Comparison of ENCODE assay signal across 8 mouse cellular contexts in genomic region chr13:46571141-46571592, GRCm38 (mm10).
DNase-seq lines count a peak whose midpoint lies in the region; ATAC-seq lines count a peak whose summit lies in the region.

No protein-coding gene starts in this region.

- peak; percentile 38 for DNase-seq in CD4-positive, CD25-positive, alpha-beta regulatory T cell, adult 2 months (ENCODE audit: low read depth, low spot score)
- DNase-seq in brain, adult 2 months (ENCODE audit: low read depth, low spot score): peak; percentile 86
- DNase-seq in forebrain, embryonic 11.5 days (ENCODE audit: low spot score): no peak
- peak; percentile 58 for DNase-seq in hindbrain, embryonic 11.5 days (ENCODE audit: low spot score)
- peak; percentile 79 for DNase-seq in midbrain, embryonic 14.5 days
- DNase-seq in spleen, postnatal 36 days (ENCODE audit: low spot score in 2 of 2): no peak

- peak overlapping the region; percentile 41 for H3K4me2 ChIP-seq in forebrain, embryonic 11.5 days (ENCODE audit: low read depth, low read length, severe bottlenecking)
- peak overlapping the region; percentile 32 for H3K4me2 ChIP-seq in hindbrain, embryonic 11.5 days (replicated peaks; ENCODE audit: low read depth, low read length)
- peak overlapping the region; percentile 24 for H3K4me2 ChIP-seq in limb, embryonic 12.5 days
- H3K4me2 ChIP-seq in midbrain, embryonic 14.5 days (ENCODE audit: low read length): peak overlapping the region; percentile 43
- peak overlapping the region; percentile 28 for H3K4me2 ChIP-seq in stomach, embryonic 16.5 days (ENCODE audit: low read depth, low read length)

- H3K4me3 ChIP-seq in forebrain, embryonic 11.5 days (ENCODE audit: low read depth, low read length): peak overlapping the region; percentile 4; the same call in 1 of the 2 replicates
- H3K4me3 ChIP-seq in hindbrain, embryonic 11.5 days (ENCODE audit: low read depth, low read length): peak overlapping the region; percentile 6; the same call in 1 of the 2 replicates
- H3K4me3 ChIP-seq in limb, embryonic 12.5 days (replicated peaks): no peak overlapping the region
- peak overlapping the region; percentile 24; the same call in 1 of the 2 replicates for H3K4me3 ChIP-seq in midbrain, embryonic 14.5 days (replicated peaks; ENCODE audit: low read depth, low read length)
- no peak overlapping the region for H3K4me3 ChIP-seq in stomach, embryonic 16.5 days (replicated peaks; ENCODE audit: low read length)

- H3K36me3 ChIP-seq in forebrain, embryonic 11.5 days (ENCODE audit: control insufficient read depth, insufficient read depth, low read length): no peaks in the 10 kb centered on the region
- no peaks in the 10 kb centered on the region for H3K36me3 ChIP-seq in hindbrain, embryonic 11.5 days (ENCODE audit: control insufficient read depth, insufficient read depth, low read length)
- H3K36me3 ChIP-seq in limb, embryonic 12.5 days: no peaks in the 10 kb centered on the region
- no peaks in the 10 kb centered on the region for H3K36me3 ChIP-seq in midbrain, embryonic 14.5 days (ENCODE audit: control insufficient read depth, insufficient read depth, low read length)
- no peaks in the 10 kb centered on the region for H3K36me3 ChIP-seq in stomach, embryonic 16.5 days (ENCODE audit: control insufficient read depth, insufficient read depth, low read length)

- H3K4me1 ChIP-seq in forebrain, embryonic 11.5 days (replicated peaks; ENCODE audit: control insufficient read depth, insufficient read depth, low read length): peaks cover 3% of the 10 kb centered on the region; the same call in 1 of the 2 replicates
- H3K4me1 ChIP-seq in hindbrain, embryonic 11.5 days (replicated peaks; ENCODE audit: control insufficient read depth, insufficient read depth, low read length): no peaks in the 10 kb centered on the region
- H3K4me1 ChIP-seq in limb, embryonic 12.5 days (replicated peaks): no peaks in the 10 kb centered on the region
- H3K4me1 ChIP-seq in midbrain, embryonic 14.5 days (ENCODE audit: control insufficient read depth, insufficient read depth, low read length): peaks cover 16% of the 10 kb centered on the region; the same call in 1 of the 2 replicates
- peaks cover 5% of the 10 kb centered on the region; the same call in 1 of the 2 replicates for H3K4me1 ChIP-seq in stomach, embryonic 16.5 days (ENCODE audit: control insufficient read depth, insufficient read depth, low read length)

- H3K27me3 ChIP-seq in forebrain, embryonic 11.5 days (ENCODE audit: control insufficient read depth, insufficient read depth, low read length): no peaks in the 10 kb centered on the region
- no peaks in the 10 kb centered on the region for H3K27me3 ChIP-seq in hindbrain, embryonic 11.5 days (ENCODE audit: control insufficient read depth, insufficient read depth, low read length)
- H3K27me3 ChIP-seq in limb, embryonic 12.5 days: no peaks in the 10 kb centered on the region
- H3K27me3 ChIP-seq in midbrain, embryonic 14.5 days (ENCODE audit: control insufficient read depth, insufficient read depth, low read length): no peaks in the 10 kb centered on the region
- H3K27me3 ChIP-seq in stomach, embryonic 16.5 days (ENCODE audit: control insufficient read depth, insufficient read depth, low read length): no peaks in the 10 kb centered on the region

- H3K27ac ChIP-seq in forebrain, embryonic 11.5 days (ENCODE audit: low read depth, low read length): peak overlapping the region; percentile 26; the same call in 1 of the 2 replicates
- peak overlapping the region; percentile 51 for H3K27ac ChIP-seq in hindbrain, embryonic 11.5 days (ENCODE audit: low read depth, low read length)
- no peak overlapping the region for H3K27ac ChIP-seq in limb, embryonic 12.5 days
- peak overlapping the region; percentile 87 for H3K27ac ChIP-seq in midbrain, embryonic 14.5 days (replicated peaks; ENCODE audit: low read depth, low read length)
- peak overlapping the region; percentile 75 for H3K27ac ChIP-seq in stomach, embryonic 16.5 days (ENCODE audit: low read length)

- no peak for ATAC-seq in forebrain, embryonic 11.5 days (replicated peaks; ENCODE audit: low FRiP score)
- peak; percentile 56; the same call in 1 of the 2 replicates for ATAC-seq in hindbrain, embryonic 11.5 days (ENCODE audit: low FRiP score)
- no peak for ATAC-seq in limb, embryonic 12.5 days (ENCODE audit: insufficient number of reproducible peaks, insufficient read depth, low FRiP score, low TSS enrichment, low read depth)
- ATAC-seq in midbrain, embryonic 14.5 days (ENCODE audit: low FRiP score, low TSS enrichment): peak; percentile 58; the same call in 1 of the 2 replicates
- no peak for ATAC-seq in stomach, embryonic 16.5 days (ENCODE audit: insufficient read depth, low FRiP score)

- 2% methylated on average over 12 of the region's 12 CpGs for WGBS in forebrain, embryonic 11.5 days
- 12% methylated on average over 12 of the region's 12 CpGs for WGBS in hindbrain, embryonic 11.5 days
- WGBS in limb, embryonic 12.5 days: 10% methylated on average over 12 of the region's 12 CpGs
- 2% methylated on average over 12 of the region's 12 CpGs for WGBS in midbrain, embryonic 14.5 days
- 5% methylated on average over 12 of the region's 12 CpGs for WGBS in stomach, embryonic 16.5 days

- H3K9ac ChIP-seq in forebrain, embryonic 11.5 days (ENCODE audit: low read length): peak overlapping the region; percentile 45
- H3K9ac ChIP-seq in hindbrain, embryonic 11.5 days (ENCODE audit: low read depth, low read length): peak overlapping the region; percentile 44
- no peak overlapping the region for H3K9ac ChIP-seq in limb, embryonic 12.5 days (replicated peaks)
- H3K9ac ChIP-seq in midbrain, embryonic 14.5 days (replicated peaks; ENCODE audit: low read length): peak overlapping the region; percentile 17
- H3K9ac ChIP-seq in stomach, embryonic 16.5 days (ENCODE audit: low read length): no peak overlapping the region

- H3K9me3 ChIP-seq in forebrain, embryonic 11.5 days (ENCODE audit: control insufficient read depth, low read length): no peaks in the 10 kb centered on the region
- H3K9me3 ChIP-seq in hindbrain, embryonic 11.5 days (ENCODE audit: control insufficient read depth, low read length): no peaks in the 10 kb centered on the region
- no peaks in the 10 kb centered on the region for H3K9me3 ChIP-seq in limb, embryonic 12.5 days
- H3K9me3 ChIP-seq in midbrain, embryonic 14.5 days (ENCODE audit: control insufficient read depth, low read length): no peaks in the 10 kb centered on the region
- no peaks in the 10 kb centered on the region for H3K9me3 ChIP-seq in stomach, embryonic 16.5 days (replicated peaks; ENCODE audit: control insufficient read depth, low read length)

Comparison
In these comparisons a context has a peak if more than half of its experiments do, and no peak if none do; other contexts are left out.
1. DNase-seq: peak in CD4-positive, CD25-positive, alpha-beta regulatory T cell, adult 2 months (single experiment), brain, adult 2 months (single experiment), hindbrain, embryonic 11.5 days (single experiment) and midbrain, embryonic 14.5 days (single experiment); none in forebrain, embryonic 11.5 days (single experiment) and spleen, postnatal 36 days (0 of 2).
2. ATAC-seq: peak in hindbrain, embryonic 11.5 days (single experiment) and midbrain, embryonic 14.5 days (single experiment); none in forebrain, embryonic 11.5 days (single experiment), limb, embryonic 12.5 days (single experiment) and stomach, embryonic 16.5 days (single experiment).
3. H3K4me3 ChIP-seq: peak in forebrain, embryonic 11.5 days (single experiment), hindbrain, embryonic 11.5 days (single experiment) and midbrain, embryonic 14.5 days (single experiment); none in limb, embryonic 12.5 days (single experiment) and stomach, embryonic 16.5 days (single experiment).
4. H3K9ac ChIP-seq: peak in forebrain, embryonic 11.5 days (single experiment), hindbrain, embryonic 11.5 days (single experiment) and midbrain, embryonic 14.5 days (single experiment); none in limb, embryonic 12.5 days (single experiment) and stomach, embryonic 16.5 days (single experiment).
5. Peak in every context shown above with its lines, with median percentiles within 50 percentile points of each other: H3K4me2 ChIP-seq.